Mouse (Mus musculus) hindbrain, postnatal 0 days (tissue): ENCODE measurements around the gene Gnai3. TPM values are rescaled to one million over a fixed set of nuclear protein-coding genes. Genes with fewer than 3 reads are reported as not detected.
A peak's percentile ranks its signal among the peaks of the same experiment; 100 is the strongest.

Experiments used
- ATAC-seq: fragments of 200-750 bp; cut with Nextera tagmentation; 2 replicates; pipeline ENCODE4 v1.8.0; 2017; ENCODE audit warnings: mild to moderate bottlenecking, moderate TSS enrichment, moderate library complexity
- DNase-seq: peaks from one replicate; pipeline ENCODE4 v3.0.0-alpha.2; 2015; ENCODE audit warnings: low spot score
- H3K27ac ChIP-seq: fragments of 300-500 bp; sonication (generic); 2 replicates; pipeline ENCODE4 v1.5.1; 2014; ENCODE audit warnings: mild to moderate bottlenecking
- H3K27me3 ChIP-seq: fragments of 300-500 bp; sonication (generic); 2 replicates; pipeline ENCODE4 v1.6.1; 2014; ENCODE audit warnings: low read length, mixed read lengths; ENCODE audit not compliant: insufficient read depth
- H3K36me3 ChIP-seq: fragments of 300-500 bp; sonication (generic); 2 replicates; pipeline ENCODE4 v1.6.1; 2014; ENCODE audit warnings: low read length, mixed read lengths; ENCODE audit not compliant: insufficient read depth
- H3K4me1 ChIP-seq: fragments of 300-500 bp; sonication (generic); 2 replicates; pipeline ENCODE4 v1.6.1; 2014; ENCODE audit warnings: antibody characterized with exemption, low read length, mixed read lengths; ENCODE audit not compliant: insufficient read depth
- H3K4me2 ChIP-seq: fragments of 300-500 bp; sonication (generic); 2 replicates; pipeline ENCODE4 v1.6.1; 2014; ENCODE audit warnings: low read depth, mild to moderate bottlenecking, low read length, moderate library complexity, mixed read lengths
- H3K4me3 ChIP-seq: fragments of 300-500 bp; sonication (generic); 2 replicates; pipeline ENCODE4 v1.5.1; 2014; ENCODE audit warnings: low read length
- H3K9ac ChIP-seq: fragments of 300-500 bp; sonication (generic); replicated peaks from 2 replicates; pipeline ENCODE4 v1.6.1; 2014; ENCODE audit warnings: mild to moderate bottlenecking, low read length, moderate library complexity, mixed read lengths
- H3K9me3 ChIP-seq: fragments of 300-500 bp; sonication (generic); 2 replicates; pipeline ENCODE4 v1.6.1; 2016; ENCODE audit warnings: low read length, mixed read lengths
- CTCF ChIP-seq: IDR thresholded peaks from 2 replicates; pipeline ENCODE4 v1.5.1; 2016; ENCODE audit warnings: antibody characterized with exemption, control low read depth, low read depth
- WGBS: fragments of 180-500 bp; shearing (Covaris S2); extraction: QIAGEN DNeasy Blood & Tissue Kit; methylation state at CpG from one replicate; pipeline ENCODE4 v1.1.7; 2014; 5-methylcytosine and 5-hydroxymethylcytosine counted together
- polyA plus RNA-seq: library from polyadenylated mRNA; unstranded; fragments of >200 nt; fragmentation: Nextera tagmentation; extraction: Ambion mirVana; gene quantifications from 2 replicates; pipeline ENCODE4 v1.2.1, GENCODE M21; 2015
- total RNA-seq: library from RNA; depleted of rRNA; stranded (reverse); fragments of >200 nt; gene quantifications from 2 replicates; pipeline ENCODE4 v1.2.3, GENCODE M21; 2014; rRNA removed

Gnai3 gene
- total RNA-seq (61.0 and 66.6 TPM in 2 replicates), polyA plus RNA-seq (97.9 and 100 TPM in 2 replicates)

DNA sequence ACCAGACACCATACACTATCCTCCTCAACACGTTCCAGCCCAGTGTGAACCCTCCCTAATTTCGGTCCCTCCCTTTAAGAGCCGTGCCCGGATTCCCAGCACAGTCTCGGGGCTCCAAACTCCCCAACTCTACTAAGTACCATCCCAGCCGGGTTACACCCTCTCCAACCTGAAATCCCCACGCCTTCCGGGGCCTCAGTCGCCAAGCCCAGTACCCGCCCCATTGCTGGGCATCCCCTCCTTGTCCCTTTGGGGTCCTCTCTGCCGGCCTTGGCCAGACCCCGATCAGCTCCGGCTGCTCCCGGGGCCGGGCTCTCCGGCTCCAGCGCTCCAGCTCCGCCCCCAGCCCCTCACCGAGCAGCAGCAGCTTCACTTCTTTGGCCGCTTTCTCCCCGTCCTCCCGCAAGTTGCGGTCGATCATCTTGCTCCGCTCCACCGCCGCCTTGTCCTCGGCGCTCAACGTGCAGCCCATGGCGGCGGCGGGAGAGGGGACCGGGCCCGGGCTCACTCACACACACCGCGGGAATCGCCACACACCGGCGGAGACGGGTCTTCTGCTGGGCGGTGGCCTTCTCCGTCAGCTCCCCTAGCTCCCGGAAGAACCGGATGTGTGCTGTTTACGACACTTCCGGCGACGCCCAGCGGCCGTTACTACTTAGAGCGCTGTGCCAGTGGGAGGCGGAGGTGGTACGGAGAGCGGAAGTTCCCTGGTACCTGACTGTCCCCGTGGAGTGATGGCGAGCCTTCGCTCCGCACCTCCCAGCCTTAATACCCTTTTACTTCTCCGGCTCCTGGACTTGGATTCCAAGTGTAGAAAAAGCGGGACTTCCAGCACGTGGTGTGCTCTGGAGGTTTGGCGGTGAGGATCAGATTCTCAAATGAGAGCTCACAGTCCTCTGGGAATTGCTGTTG lies at the start of gene Gnai3:
Gnai3 (minus strand) TSS at position 613 of the 912 bp plus-strand sequence.
- ATAC-seq, result peak; percentile 94
- WGBS, result under 1% methylated on average over 63 of the region's 63 CpGs

DNA sequence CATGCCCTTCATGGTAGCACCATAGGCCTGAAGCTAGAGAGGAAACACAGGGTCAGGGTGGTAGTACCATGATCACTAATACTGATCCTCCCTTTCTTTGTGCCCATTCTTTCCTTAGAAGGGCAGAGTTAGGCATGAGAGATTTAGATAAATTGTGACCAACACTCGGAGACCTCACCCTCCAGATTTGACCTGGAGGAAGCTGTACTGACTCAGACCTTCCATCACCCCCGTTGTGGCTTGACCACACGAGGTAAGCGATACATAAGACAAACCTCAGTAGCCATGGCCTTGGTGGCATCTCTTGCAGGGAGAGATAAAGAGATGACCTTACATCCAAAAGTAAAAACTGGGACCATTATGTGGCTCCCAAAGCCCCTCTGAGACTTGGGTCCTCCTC lies 49.3 kb upstream of the Gnai3 start:
- Histone ChIP-seq H3K36me3 (no peaks in the 10 kb centered on the region; the same call in 1 of the 2 replicates), H3K9me3 (no peaks in the 10 kb centered on the region), H3K27ac (no peak overlapping the region), H3K4me2 (no peak overlapping the region), H3K4me3 (no peak overlapping the region), H3K9ac (no peak overlapping the region), H3K27me3 (no peaks in the 10 kb centered on the region), H3K4me1 (peaks cover 19% of the 10 kb centered on the region)
- TF ChIP-seq CTCF, result no peak
- no peak for ATAC-seq
- WGBS, result 89% methylated on average over 4 of the region's 4 CpGs
- DNase-seq, result no peak

More for the DNA sequence above, at the start of gene Gnai3:
- no peaks in the 10 kb centered on the region for H3K9me3 ChIP-seq
- peak; percentile 96 for DNase-seq
- peak within 1 kb of the TSS; percentile 91 for H3K27ac ChIP-seq
- H3K9ac ChIP-seq, result peak within 1 kb of the TSS; percentile 91
- H3K4me1 ChIP-seq, result no peaks in the 10 kb centered on the region; the same call in 1 of the 2 replicates
- H3K27me3 ChIP-seq, result no peaks in the 10 kb centered on the region
- peak within 1 kb of the TSS; percentile 89 for H3K4me3 ChIP-seq
- H3K36me3 ChIP-seq, result no peaks in the 10 kb centered on the region
- H3K4me2 ChIP-seq, result peak within 1 kb of the TSS; percentile 59
- TF ChIP-seq CTCF, result peak; percentile 51

DNA sequence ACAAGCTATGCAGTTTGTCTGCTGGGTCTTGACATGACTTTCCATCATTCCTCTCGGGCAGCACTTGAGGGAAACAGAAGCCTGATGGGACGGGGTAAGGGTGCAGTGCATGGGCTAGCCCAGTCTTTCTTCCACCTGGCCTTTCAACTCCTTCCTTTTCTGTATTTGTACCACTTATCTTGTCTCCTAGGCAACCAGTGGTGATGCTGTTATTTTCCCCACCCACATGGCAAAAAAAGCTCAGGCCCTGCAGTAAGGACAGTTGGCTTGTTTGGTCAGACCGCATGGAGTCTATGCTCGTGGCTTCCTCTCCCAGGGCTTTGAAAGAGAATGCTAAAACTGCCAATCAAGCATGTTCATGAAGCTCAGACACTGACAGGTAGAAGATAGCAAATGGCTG lies 47.7 kb upstream of the Gnai3 start:
- Histone ChIP-seq H3K9me3 (no peaks in the 10 kb centered on the region), H3K36me3 (no peaks in the 10 kb centered on the region), H3K4me1 (peaks cover 19% of the 10 kb centered on the region), H3K4me3 (no peak overlapping the region), H3K9ac (no peak overlapping the region), H3K4me2 (no peak overlapping the region), H3K27me3 (no peaks in the 10 kb centered on the region), H3K27ac (no peak overlapping the region)
- TF ChIP-seq CTCF, result no peak
- ATAC-seq (no peak), DNase-seq (no peak)
- WGBS, result 83% methylated on average over 4 of the region's 4 CpGs

DNA sequence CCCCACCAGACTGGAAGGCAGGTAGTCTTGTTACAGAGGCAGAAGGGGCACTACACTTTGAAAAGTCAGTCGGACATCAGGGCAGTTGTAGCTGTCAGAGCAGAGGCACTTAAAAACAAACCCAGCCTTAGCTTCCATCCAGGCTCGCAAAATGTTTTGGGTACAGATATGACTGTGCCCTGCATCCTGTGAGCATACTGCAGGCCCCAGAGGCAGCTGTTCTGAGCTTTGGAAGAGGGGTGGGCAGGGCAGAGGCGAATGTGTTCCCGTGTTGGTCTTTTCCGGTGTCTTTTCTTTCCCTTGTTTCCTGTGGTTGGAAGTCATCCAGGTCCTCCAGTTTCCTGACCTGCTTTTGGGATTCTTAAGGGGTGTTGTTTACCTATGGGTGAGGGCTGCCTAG lies 44.0 kb upstream of the Gnai3 start:
- ATAC-seq (no peak), DNase-seq (no peak)
- Histone ChIP-seq H3K4me3 (no peak overlapping the region), H3K27ac (no peak overlapping the region), H3K9ac (no peak overlapping the region), H3K4me2 (no peak overlapping the region), H3K4me1 (peaks cover 8% of the 10 kb centered on the region; the same call in 1 of the 2 replicates), H3K27me3 (no peaks in the 10 kb centered on the region), H3K9me3 (no peaks in the 10 kb centered on the region), H3K36me3 (no peaks in the 10 kb centered on the region)
- WGBS, result 66% methylated on average over 5 of the region's 5 CpGs
- TF ChIP-seq CTCF, result no peak

DNA sequence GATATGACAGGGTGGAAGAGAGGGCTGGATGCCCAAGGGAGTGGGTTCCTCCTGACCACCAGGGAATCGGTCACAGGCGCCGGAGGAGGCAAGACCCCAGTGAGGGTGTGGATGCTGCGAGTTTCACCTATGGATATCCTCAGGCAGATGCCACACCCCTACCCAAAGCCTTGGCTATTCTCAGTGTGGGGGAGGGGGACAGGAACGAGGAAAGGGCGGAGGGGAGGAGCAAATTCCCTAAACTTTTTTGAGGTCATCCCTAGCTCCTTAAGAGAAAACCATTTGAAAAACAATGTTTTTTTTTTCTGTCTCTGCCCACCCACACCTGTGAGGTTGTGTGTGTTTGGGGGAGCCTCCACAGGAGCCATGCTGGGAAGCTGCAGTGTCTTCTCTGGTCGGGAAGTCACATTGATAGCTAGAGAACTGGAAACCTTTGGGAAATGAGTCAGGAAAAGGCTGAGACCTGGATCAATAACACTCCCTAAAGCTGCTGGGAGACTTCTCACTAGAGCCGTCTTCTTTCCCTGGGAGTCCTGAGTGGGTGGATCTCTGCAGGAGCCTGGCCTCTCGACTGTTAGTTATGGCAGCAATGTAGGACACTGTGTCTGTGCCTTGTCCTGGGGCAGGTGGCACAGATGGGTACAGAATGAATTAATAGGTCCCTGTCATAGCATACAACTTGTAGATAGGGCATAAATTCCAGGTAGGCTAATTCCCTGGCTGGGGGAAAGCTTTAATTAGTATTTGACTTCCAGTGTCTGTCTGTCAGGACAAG lies 43.0 kb upstream of the Gnai3 start:
- WGBS, result 63% methylated on average over 9 of the region's 9 CpGs

DNA sequence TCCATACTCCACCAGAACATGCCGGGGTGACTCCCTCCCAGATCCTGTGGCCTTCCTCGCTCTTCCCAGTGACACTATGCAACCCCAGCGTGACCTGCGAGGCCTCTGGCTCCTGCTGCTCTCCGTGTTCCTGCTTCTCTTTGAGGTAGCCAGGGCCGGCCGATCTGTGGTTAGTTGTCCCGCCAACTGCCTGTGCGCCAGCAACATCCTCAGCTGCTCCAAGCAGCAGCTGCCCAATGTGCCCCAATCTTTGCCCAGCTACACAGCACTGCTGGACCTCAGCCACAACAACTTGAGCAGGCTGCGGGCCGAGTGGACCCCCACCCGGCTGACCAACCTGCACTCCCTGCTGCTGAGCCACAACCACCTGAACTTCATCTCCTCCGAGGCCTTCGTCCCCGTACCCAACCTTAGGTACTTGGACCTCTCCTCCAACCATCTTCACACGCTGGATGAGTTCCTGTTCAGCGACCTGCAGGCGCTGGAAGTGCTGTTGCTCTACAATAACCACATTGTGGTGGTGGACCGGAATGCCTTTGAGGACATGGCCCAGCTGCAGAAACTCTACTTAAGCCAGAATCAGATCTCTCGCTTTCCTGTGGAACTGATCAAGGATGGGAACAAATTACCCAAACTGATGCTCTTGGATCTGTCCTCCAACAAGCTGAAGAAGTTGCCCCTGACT lies 41.3 kb upstream of the Gnai3 start:
- no peak for TF ChIP-seq CTCF
- Histone ChIP-seq H3K27me3 (no peaks in the 10 kb centered on the region), H3K36me3 (no peaks in the 10 kb centered on the region), H3K4me2 (peak overlapping the region; percentile 87), H3K4me1 (peaks cover 8% of the 10 kb centered on the region; the same call in 1 of the 2 replicates), H3K9me3 (no peaks in the 10 kb centered on the region), H3K27ac (no peak overlapping the region), H3K9ac (peak overlapping the region; percentile 75; the same call in 1 of the 2 replicates), H3K4me3 (peak overlapping the region; percentile 73)
- DNase-seq (no peak), ATAC-seq (no peak; the same call in 1 of the 2 replicates)
- WGBS, result 54% methylated on average over 20 of the region's 20 CpGs

More for the DNA sequence above, 43.0 kb upstream of the Gnai3 start:
- DNase-seq (no peak), ATAC-seq (no peak; the same call in 1 of the 2 replicates)
- no peak for TF ChIP-seq CTCF
- Histone ChIP-seq H3K36me3 (no peaks in the 10 kb centered on the region), H3K27ac (no peak overlapping the region), H3K4me2 (no peak overlapping the region), H3K9ac (no peak overlapping the region), H3K27me3 (no peaks in the 10 kb centered on the region), H3K4me1 (peaks cover 8% of the 10 kb centered on the region; the same call in 1 of the 2 replicates), H3K4me3 (no peak overlapping the region), H3K9me3 (no peaks in the 10 kb centered on the region)
